Mouse (Mus musculus): ENCODE data around the gene Zfp385b. TPM values are rescaled to one million over a fixed set of nuclear protein-coding genes. Genes with fewer than 3 reads are reported as not detected.

The Zfp385b gene
- polyA plus RNA-seq, 1 experiment from 2014 or later, result 9.1 TPM

DNA sequence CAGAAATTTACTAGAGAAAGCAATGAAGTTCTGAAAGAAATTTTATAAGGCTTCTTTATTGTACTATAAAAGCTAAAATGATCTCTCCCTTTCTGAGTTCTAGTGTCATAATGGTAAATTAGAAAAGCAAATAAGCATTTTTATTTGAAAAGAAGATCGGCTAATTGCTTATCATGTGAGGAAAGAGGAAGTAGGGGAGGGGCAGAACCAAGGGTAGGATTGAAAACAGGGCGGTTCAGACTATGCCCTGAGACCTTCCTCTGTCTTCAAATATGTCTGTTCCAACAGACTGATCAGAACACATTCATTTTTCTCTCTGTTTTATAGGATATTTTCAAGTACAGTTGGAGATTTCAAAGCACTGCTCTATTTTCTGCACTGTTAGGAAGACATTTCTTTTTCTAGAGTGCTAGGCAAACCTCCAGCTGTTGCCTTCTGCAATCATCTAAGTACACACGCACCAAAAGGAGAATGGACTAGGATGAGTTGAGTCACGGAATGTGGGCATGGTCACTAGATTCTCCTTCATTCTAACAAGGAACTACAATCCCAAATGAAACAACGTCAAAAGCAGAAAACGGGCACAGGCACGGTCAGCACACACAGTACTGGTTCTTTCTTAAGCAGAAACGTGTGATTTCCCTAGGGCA is 177.8 kb downstream of the Zfp385b start:
- Histone ChIP-seq H3K9ac (replicated peaks; ENCODE audit: low read depth, low read length) (no peak overlapping the region), H3K4me1 (replicated peaks; ENCODE audit: control insufficient read depth, insufficient read depth, low read length) (no peaks in the 10 kb centered on the region), H3K4me3 (replicated peaks; ENCODE audit: low read length) (no peak overlapping the region), H3K27me3 (replicated peaks; ENCODE audit: control insufficient read depth, insufficient read depth, low read length) (no peaks in the 10 kb centered on the region), H3K4me2 (ENCODE audit: low read length) (no peak overlapping the region), H3K9me3 (ENCODE audit: control insufficient read depth, low read length) (no peaks in the 10 kb centered on the region), H3K27ac (ENCODE audit: low read length) (no peak overlapping the region), H3K36me3 (ENCODE audit: control insufficient read depth, insufficient read depth) (no peaks in the 10 kb centered on the region)
- ATAC-seq, result no peak
- WGBS, result 89% methylated on average over 8 of the region's 8 CpGs

DNA sequence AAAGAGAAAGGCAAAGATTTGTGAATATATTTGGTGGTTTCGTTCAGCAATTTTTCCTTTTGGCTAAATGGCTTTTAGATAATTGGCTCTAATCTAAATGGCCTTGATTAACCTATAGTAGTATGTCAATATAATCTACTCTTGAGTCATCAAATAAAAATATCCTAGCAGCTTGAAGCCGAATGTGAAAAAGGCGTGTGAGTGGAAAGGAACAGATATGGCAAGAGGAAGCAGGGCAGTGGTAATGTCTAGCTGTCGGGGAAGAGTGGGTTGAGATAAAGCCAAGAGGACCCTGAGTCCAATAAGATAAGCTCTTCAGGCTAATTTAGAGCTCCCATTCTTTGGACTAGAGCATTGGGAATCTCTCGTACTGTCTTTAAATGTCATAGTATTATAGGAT is 179.4 kb downstream of the Zfp385b start:
- no peaks in the 10 kb centered on the region for H3K4me1 ChIP-seq (replicated peaks; ENCODE audit: control insufficient read depth, insufficient read depth, low read length)
- H3K4me2 ChIP-seq (ENCODE audit: low read length), result no peak overlapping the region
- H3K36me3 ChIP-seq (ENCODE audit: control insufficient read depth, insufficient read depth), result no peaks in the 10 kb centered on the region
- H3K9me3 ChIP-seq (ENCODE audit: control insufficient read depth, low read length), result no peaks in the 10 kb centered on the region
- H3K27me3 ChIP-seq (replicated peaks; ENCODE audit: control insufficient read depth, insufficient read depth, low read length), result no peaks in the 10 kb centered on the region
- 92% methylated on average over 5 of the region's 5 CpGs for WGBS
- no peak overlapping the region for H3K9ac ChIP-seq (replicated peaks; ENCODE audit: low read depth, low read length)
- no peak for ATAC-seq
- no peak overlapping the region for H3K27ac ChIP-seq (ENCODE audit: low read length)
- H3K4me3 ChIP-seq (replicated peaks; ENCODE audit: low read length), result no peak overlapping the region

DNA sequence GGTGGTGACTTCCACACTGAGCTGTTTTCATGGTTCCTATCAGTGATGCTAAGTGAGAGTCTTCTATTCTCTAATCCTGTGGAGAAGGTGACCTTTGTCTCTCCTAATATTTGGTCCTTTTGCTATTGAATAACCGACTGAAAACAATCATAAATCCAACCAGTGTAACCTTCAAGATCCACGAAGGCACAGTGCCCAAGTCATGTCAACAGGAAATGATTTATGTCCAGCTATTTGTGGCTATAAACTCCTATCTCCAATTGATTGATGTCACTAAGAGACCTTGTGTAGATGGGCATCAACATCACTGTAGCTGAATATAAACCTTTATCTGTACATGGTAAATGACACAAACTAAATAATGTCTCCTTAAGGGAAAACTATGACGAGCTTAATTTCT is 187.8 kb downstream of the Zfp385b start:
- WGBS, result 83% methylated on average over 3 of the region's 3 CpGs
- no peak for ATAC-seq
- Histone ChIP-seq H3K4me1 (replicated peaks; ENCODE audit: control insufficient read depth, insufficient read depth, low read length) (no peaks in the 10 kb centered on the region), H3K9me3 (ENCODE audit: control insufficient read depth, low read length) (no peaks in the 10 kb centered on the region), H3K36me3 (ENCODE audit: control insufficient read depth, insufficient read depth) (no peaks in the 10 kb centered on the region), H3K27me3 (replicated peaks; ENCODE audit: control insufficient read depth, insufficient read depth, low read length) (no peaks in the 10 kb centered on the region), H3K27ac (ENCODE audit: low read length) (no peak overlapping the region), H3K4me2 (ENCODE audit: low read length) (no peak overlapping the region), H3K4me3 (replicated peaks; ENCODE audit: low read length) (no peak overlapping the region), H3K9ac (replicated peaks; ENCODE audit: low read depth, low read length) (no peak overlapping the region)

DNA sequence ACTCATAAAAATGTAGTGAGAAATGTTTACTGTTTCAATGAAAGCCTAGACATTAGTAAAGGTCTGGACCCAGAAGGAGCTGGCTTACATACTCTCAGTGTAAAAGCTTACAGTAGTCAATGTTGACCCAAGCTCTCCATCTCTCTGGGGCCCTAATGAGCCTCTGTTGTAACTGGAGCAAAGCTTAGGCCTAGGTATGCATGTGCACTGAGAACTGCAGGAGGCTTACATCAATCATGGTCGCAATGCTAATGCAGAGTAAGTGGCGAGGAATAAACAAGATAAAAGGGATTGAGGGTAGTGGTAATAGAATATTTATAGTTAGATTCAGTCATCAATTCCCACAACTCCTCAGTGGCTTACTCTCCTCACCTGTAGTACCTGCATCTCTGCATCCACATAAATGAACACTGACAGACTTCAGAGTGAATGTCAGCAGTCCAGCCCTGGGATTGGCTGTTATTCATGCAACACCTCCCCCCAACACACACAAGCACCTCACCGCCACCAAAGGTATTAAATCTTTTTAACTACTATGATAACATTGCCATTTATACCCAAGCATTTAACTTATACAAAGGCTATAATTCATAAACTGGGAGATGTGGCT is 191.7 kb downstream of the Zfp385b start:
- H3K27ac ChIP-seq (ENCODE audit: low read length), result no peak overlapping the region
- H3K4me1 ChIP-seq (replicated peaks; ENCODE audit: control insufficient read depth, insufficient read depth, low read length), result no peaks in the 10 kb centered on the region
- H3K36me3 ChIP-seq (ENCODE audit: control insufficient read depth, insufficient read depth), result no peaks in the 10 kb centered on the region
- no peak for ATAC-seq
- WGBS, result 78% methylated on average over 3 of the region's 3 CpGs
- H3K4me2 ChIP-seq (ENCODE audit: low read length), result no peak overlapping the region
- no peaks in the 10 kb centered on the region for H3K9me3 ChIP-seq (ENCODE audit: control insufficient read depth, low read length)
- no peaks in the 10 kb centered on the region for H3K27me3 ChIP-seq (replicated peaks; ENCODE audit: control insufficient read depth, insufficient read depth, low read length)
- H3K9ac ChIP-seq (replicated peaks; ENCODE audit: low read depth, low read length), result no peak overlapping the region
- H3K4me3 ChIP-seq (replicated peaks; ENCODE audit: low read length), result no peak overlapping the region

DNA sequence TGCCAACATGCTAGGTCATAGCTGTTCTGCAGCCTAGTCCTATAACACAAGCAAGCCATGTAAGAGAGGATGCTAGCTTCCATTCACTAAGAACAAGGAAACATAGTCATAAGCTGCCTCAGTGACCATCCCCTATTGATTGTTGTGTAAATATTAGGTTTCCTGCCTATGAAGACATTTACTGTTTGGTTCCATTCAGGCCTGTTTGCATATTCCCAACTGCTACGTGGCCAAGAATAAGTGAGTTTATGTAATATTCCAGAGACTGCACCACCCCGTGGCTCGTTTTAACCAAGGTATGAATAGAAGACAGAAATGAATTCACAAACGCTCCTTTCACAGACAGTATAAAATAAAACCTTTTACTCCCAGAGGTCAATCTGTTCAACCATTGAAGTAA is 200.8 kb downstream of the Zfp385b start:
- no peak overlapping the region for H3K27ac ChIP-seq (ENCODE audit: low read length)
- no peaks in the 10 kb centered on the region for H3K4me1 ChIP-seq (replicated peaks; ENCODE audit: control insufficient read depth, insufficient read depth, low read length)
- no peak overlapping the region for H3K9ac ChIP-seq (replicated peaks; ENCODE audit: low read depth, low read length)
- no peak for ATAC-seq
- H3K4me3 ChIP-seq (replicated peaks; ENCODE audit: low read length), result no peak overlapping the region
- no peaks in the 10 kb centered on the region for H3K9me3 ChIP-seq (ENCODE audit: control insufficient read depth, low read length)
- no peak overlapping the region for H3K4me2 ChIP-seq (ENCODE audit: low read length)
- 82% methylated on average over 4 of the region's 4 CpGs for WGBS
- H3K36me3 ChIP-seq (ENCODE audit: control insufficient read depth, insufficient read depth), result no peaks in the 10 kb centered on the region
- no peaks in the 10 kb centered on the region for H3K27me3 ChIP-seq (replicated peaks; ENCODE audit: control insufficient read depth, insufficient read depth, low read length)

DNA sequence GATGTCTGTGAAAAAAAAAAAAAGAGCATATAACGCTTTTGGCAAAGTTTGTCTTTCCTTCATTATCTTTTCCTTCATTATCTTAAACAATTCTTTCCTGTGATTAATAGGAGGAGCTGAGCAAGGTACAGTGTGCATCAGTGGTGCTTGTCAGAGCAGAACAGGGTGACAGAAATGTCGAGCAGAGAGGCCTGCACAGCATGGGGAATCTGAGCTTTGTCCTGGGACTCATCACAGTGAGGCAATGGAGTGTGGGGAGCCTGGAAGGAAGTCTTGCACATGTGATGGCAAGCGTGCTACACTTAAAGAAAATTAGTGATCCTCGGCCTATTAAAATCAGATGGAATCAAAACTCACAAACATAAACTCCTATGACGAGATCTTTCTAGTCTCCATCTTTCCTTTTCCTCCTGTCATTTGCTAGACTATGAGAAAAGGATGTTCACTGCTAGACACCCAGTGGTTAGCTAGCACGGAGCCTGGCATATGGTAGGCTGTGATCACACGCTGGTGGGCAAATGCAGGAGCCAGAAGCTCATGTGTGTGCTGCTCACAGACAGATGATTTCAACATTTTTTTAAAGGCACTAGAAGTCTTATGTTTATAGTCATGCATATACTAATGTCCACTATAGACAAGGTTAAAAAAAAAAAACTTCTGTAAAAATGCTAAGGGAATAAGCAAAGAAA is 209.0 kb downstream of the Zfp385b start:
- Histone ChIP-seq H3K4me1 (replicated peaks; ENCODE audit: control insufficient read depth, insufficient read depth, low read length) (no peaks in the 10 kb centered on the region), H3K27me3 (replicated peaks; ENCODE audit: control insufficient read depth, insufficient read depth, low read length) (no peaks in the 10 kb centered on the region), H3K9me3 (ENCODE audit: control insufficient read depth, low read length) (no peaks in the 10 kb centered on the region), H3K27ac (ENCODE audit: low read length) (no peak overlapping the region), H3K4me2 (ENCODE audit: low read length) (no peak overlapping the region), H3K36me3 (ENCODE audit: control insufficient read depth, insufficient read depth) (no peaks in the 10 kb centered on the region), H3K4me3 (replicated peaks; ENCODE audit: low read length) (no peak overlapping the region), H3K9ac (replicated peaks; ENCODE audit: low read depth, low read length) (no peak overlapping the region)
- no peak for ATAC-seq
- 77% methylated on average over 7 of the region's 7 CpGs for WGBS

DNA sequence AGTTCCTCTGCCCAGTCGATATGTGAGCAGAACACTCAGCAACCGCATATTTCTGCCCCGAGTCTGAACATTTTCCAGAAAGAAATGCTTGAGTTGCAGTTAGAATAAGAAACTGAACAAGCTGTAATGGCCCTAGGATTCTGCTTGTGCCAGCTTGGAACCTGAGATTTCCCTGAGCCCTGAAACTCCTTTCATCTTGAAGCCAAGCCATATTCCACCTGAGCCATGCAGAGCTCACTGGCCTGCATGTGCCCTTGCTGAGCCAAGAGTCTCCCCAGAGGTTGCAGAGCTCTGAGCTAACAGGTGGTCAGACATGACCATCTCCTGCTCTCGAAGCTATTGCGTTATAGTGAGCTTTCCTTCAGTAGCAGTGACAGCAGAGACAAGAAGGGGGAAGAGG is 210.0 kb downstream of the Zfp385b start:
- ATAC-seq, result no peak
- no peak overlapping the region for H3K27ac ChIP-seq (ENCODE audit: low read length)
- no peak overlapping the region for H3K9ac ChIP-seq (replicated peaks; ENCODE audit: low read depth, low read length)
- H3K9me3 ChIP-seq (ENCODE audit: control insufficient read depth, low read length), result no peaks in the 10 kb centered on the region
- H3K36me3 ChIP-seq (ENCODE audit: control insufficient read depth, insufficient read depth), result no peaks in the 10 kb centered on the region
- WGBS, result 82% methylated on average over 5 of the region's 5 CpGs
- no peak overlapping the region for H3K4me3 ChIP-seq (replicated peaks; ENCODE audit: low read length)
- no peaks in the 10 kb centered on the region for H3K4me1 ChIP-seq (replicated peaks; ENCODE audit: control insufficient read depth, insufficient read depth, low read length)
- no peaks in the 10 kb centered on the region for H3K27me3 ChIP-seq (replicated peaks; ENCODE audit: control insufficient read depth, insufficient read depth, low read length)
- no peak overlapping the region for H3K4me2 ChIP-seq (ENCODE audit: low read length)

DNA sequence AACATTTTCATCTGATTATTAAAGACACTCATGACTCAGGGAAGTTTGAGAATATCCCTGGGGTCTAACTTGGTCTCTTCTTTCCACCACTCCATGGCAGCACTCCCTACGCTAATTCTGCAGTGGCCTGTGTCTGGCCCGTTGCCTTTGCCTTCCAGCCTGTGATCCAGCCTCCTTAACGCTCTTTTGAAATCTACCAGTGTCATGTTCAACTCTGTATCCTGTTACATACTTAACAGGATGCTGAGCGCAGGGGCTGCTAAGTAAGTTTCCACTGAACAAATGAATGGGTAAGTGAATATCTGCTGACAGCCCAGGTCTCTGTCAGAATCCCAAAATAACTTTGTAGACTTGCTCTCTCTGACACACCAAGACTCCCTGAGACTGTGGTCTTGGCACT is 210.8 kb downstream of the Zfp385b start:
- Histone ChIP-seq H3K36me3 (ENCODE audit: control insufficient read depth, insufficient read depth) (no peaks in the 10 kb centered on the region), H3K4me1 (replicated peaks; ENCODE audit: control insufficient read depth, insufficient read depth, low read length) (no peaks in the 10 kb centered on the region), H3K4me2 (ENCODE audit: low read length) (no peak overlapping the region), H3K9ac (replicated peaks; ENCODE audit: low read depth, low read length) (no peak overlapping the region), H3K27ac (ENCODE audit: low read length) (no peak overlapping the region), H3K27me3 (replicated peaks; ENCODE audit: control insufficient read depth, insufficient read depth, low read length) (no peaks in the 10 kb centered on the region), H3K9me3 (ENCODE audit: control insufficient read depth, low read length) (no peaks in the 10 kb centered on the region), H3K4me3 (replicated peaks; ENCODE audit: low read length) (no peak overlapping the region)
- ATAC-seq, result no peak
- WGBS, result 80% methylated on average over 4 of the region's 4 CpGs

DNA sequence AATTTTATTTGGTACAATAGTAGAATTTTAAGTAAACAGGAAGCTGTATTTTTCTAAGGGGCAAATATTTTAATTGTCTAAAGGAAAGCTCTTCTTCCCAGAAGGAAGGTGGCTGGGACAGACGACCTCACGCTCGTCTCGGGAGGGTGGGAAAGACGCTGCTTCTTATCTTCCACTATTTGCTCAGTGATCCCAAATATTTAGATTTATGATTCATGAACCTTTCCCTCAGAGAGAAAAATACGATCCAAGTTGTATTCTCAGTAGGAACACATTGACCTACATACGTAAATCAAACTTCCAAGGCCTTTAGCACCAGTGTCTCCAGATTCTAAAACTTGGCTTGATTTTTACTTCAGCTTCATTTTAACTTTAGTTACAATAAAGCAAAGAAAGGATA is 226.0 kb downstream of the Zfp385b start:
- Histone ChIP-seq H3K9ac (replicated peaks; ENCODE audit: low read depth, low read length) (no peak overlapping the region), H3K9me3 (ENCODE audit: control insufficient read depth, low read length) (no peaks in the 10 kb centered on the region), H3K27me3 (replicated peaks; ENCODE audit: control insufficient read depth, insufficient read depth, low read length) (no peaks in the 10 kb centered on the region), H3K36me3 (ENCODE audit: control insufficient read depth, insufficient read depth) (no peaks in the 10 kb centered on the region), H3K4me3 (replicated peaks; ENCODE audit: low read length) (no peak overlapping the region), H3K4me1 (replicated peaks; ENCODE audit: control insufficient read depth, insufficient read depth, low read length) (peaks cover 9% of the 10 kb centered on the region), H3K27ac (ENCODE audit: low read length) (no peak overlapping the region), H3K4me2 (ENCODE audit: low read length) (no peak overlapping the region)
- WGBS, result 86% methylated on average over 7 of the region's 7 CpGs
- no peak for ATAC-seq
